Mouse (Mus musculus) CH12.LX (cell line): ENCODE measurements around the gene Eps8l3.

Source experiments
- POLR2AphosphoS2 ChIP-seq: IDR thresholded peaks from 2 replicates; pipeline ENCODE4 v1.6.1; 2011; ENCODE audit warnings: low read depth, low read length, improper control_type of control experiment
- ZMIZ1 ChIP-seq: IDR thresholded peaks from 2 replicates; pipeline ENCODE4 v1.6.1; 2012; ENCODE audit warnings: low read depth, mild to moderate bottlenecking, inconsistent platforms, low read length, improper control_type of control experiment

GRCm38 (mm10) chr3:107917097-107917496 lies 40.1 kb downstream of the Eps8l3 start:
- no peak for TF ChIP-seq ZMIZ1
- TF ChIP-seq POLR2AphosphoS2 = no peak
